Mouse (Mus musculus): ENCODE results near the gene Clec2g.

DNA sequence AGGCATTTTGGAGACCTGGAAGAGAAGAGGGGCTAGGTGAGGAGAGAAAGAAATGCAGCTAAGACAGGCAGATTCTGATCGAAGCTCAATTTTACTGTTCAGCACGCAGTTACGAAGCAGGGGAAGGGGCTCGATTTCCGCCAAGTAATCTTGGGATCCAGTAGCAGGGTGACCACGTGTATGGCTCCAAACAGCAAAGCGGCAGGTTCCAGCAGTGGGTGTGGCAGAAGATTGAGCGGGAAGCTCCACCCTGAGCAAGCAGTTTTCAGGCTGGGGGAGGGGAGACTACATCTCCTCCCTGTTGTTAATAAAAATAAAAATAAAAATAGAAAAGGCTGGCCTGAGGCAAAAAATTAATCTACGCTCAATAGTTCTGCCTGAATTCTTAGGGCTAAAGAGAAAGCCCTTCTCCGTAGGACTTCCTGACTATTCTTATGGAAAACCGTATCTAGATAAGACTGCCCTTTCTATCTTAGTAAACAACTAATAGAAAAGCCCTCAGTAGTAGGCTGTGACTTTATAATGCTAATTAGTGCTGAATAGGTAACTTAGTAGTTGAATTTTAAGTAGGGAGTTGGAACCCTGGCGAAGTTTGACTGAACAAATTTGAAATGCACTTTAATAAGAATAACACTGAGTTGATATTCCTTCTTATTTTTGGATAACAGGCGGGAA lies 62.7 kb downstream of the Clec2g start:
- no peak for TF ChIP-seq CTCF (IDR thresholded peaks at IDR 0.05; ENCODE audit: extremely low read depth, insufficient read depth, insufficient read length, insufficient replicate concordance)
- no peak for TF ChIP-seq POLR2A (IDR thresholded peaks at IDR 0.05; ENCODE audit: low read depth, low read length)

All from spleen, adult 2 months (tissue).